Comparison of ENCODE assay signal across 11 mouse cellular contexts in genomic region chr10:126929543-126929942, GRCm38 (mm10). TPM values are rescaled to one million over a fixed set of nuclear protein-coding genes. Genes with fewer than 3 reads are reported as not detected.
A peak's percentile ranks its signal among the peaks of the same experiment; 100 is the strongest.
DNase-seq lines count a peak whose midpoint lies in the region; ATAC-seq and TF ChIP-seq lines count a peak whose summit lies in the region.
"Had no signal": no experiment of that assay in that cellular context is flagged by ENCODE, and none has a peak within 500 bp of the region (broad histone marks: within the 10 kb centered on the region; RNA-seq: fewer than 3 reads in every experiment).

No protein-coding gene starts in this region.

- 59% methylated on average over 3 of the region's 3 CpGs for WGBS in kidney, embryonic 16.5 days
- 63% methylated on average over 3 of the region's 3 CpGs for WGBS in intestine, postnatal 0 days

- H3K9me3 ChIP-seq in kidney, embryonic 16.5 days (ENCODE audit: low read length): no peaks in the 10 kb centered on the region
- no peaks in the 10 kb centered on the region for H3K9me3 ChIP-seq in E14TG2a.4 (ENCODE audit: low read length)
- H3K9me3 ChIP-seq in intestine, postnatal 0 days (ENCODE audit: control insufficient read depth): no peaks in the 10 kb centered on the region

- H3K4me3 ChIP-seq in kidney, embryonic 16.5 days (ENCODE audit: low read length): no peak overlapping the region
- peak overlapping the region; percentile 81; the same call in 1 of the 2 replicates for H3K4me3 ChIP-seq in E14TG2a.4 (replicated peaks; ENCODE audit: low read length)
- H3K4me3 ChIP-seq in intestine, postnatal 0 days (ENCODE audit: low read depth, low read length): no peak overlapping the region

- H3K27ac ChIP-seq in kidney, embryonic 16.5 days (ENCODE audit: low read length): peak overlapping the region; percentile 91; the same call in 1 of the 2 replicates
- H3K27ac ChIP-seq in intestine, postnatal 0 days (ENCODE audit: low read depth, low read length): peak overlapping the region; percentile 94; the same call in 1 of the 2 replicates

- no peak for TF ChIP-seq POLR2A in brain, embryonic 14.5 days (IDR thresholded peaks at IDR 0.05; ENCODE audit: borderline replicate concordance, extremely low read depth, insufficient read depth, insufficient read length, poor library complexity, severe bottlenecking)

- no peak for TF ChIP-seq CTCF in E14TG2a.4 (conservative IDR thresholded peaks at IDR 0.05; ENCODE audit: low read length)
- no peak for TF ChIP-seq CTCF in brain, embryonic 14.5 days (IDR thresholded peaks at IDR 0.05; ENCODE audit: borderline replicate concordance, extremely low read depth, insufficient read depth, insufficient read length)
- TF ChIP-seq CTCF in intestine, postnatal 0 days (IDR thresholded peaks at IDR 0.05; ENCODE audit: low read depth): no peak

- no peak for DNase-seq in kidney, postnatal 36 days
- peak; percentile 78 for DNase-seq in brain, embryonic 14.5 days (ENCODE audit: low read depth)
- no peak for DNase-seq in spleen, adult 18-20 months
- no peak for DNase-seq in MN1 (ENCODE audit: low spot score)
- DNase-seq: kidney, postnatal 10 days; lung, postnatal 10 days; right cerebral cortex, postnatal 14 days had no signal

- ATAC-seq in kidney, embryonic 16.5 days (ENCODE audit: low FRiP score, low TSS enrichment): no peak
- ATAC-seq in intestine, postnatal 0 days: no peak
- ATAC-seq: Patski had no signal

- no peak overlapping the region for H3K4me2 ChIP-seq in kidney, embryonic 16.5 days (replicated peaks; ENCODE audit: low read depth, low read length)
- 0 out of 2 replicates have a peak overlapping the region, but pooled peaks have one; percentile 86 for H3K4me2 ChIP-seq in intestine, postnatal 0 days (replicated peaks; ENCODE audit: low read depth)

- H3K4me1 ChIP-seq in kidney, embryonic 16.5 days (ENCODE audit: insufficient read depth, low read length): peaks cover 50% of the 10 kb centered on the region
- H3K4me1 ChIP-seq in E14TG2a.4 (replicated peaks; ENCODE audit: low read depth, low read length): peaks cover 87% of the 10 kb centered on the region
- H3K4me1 ChIP-seq in intestine, postnatal 0 days (replicated peaks; ENCODE audit: control insufficient read depth, insufficient read depth, low read length): peaks cover 29% of the 10 kb centered on the region

- no peaks in the 10 kb centered on the region for H3K36me3 ChIP-seq in kidney, embryonic 16.5 days (ENCODE audit: insufficient read depth, low read length)
- H3K36me3 ChIP-seq in E14TG2a.4 (ENCODE audit: insufficient read depth, low read length): no peaks in the 10 kb centered on the region
- H3K36me3 ChIP-seq in intestine, postnatal 0 days (ENCODE audit: control insufficient read depth, insufficient read depth): no peaks in the 10 kb centered on the region

- H3K9ac ChIP-seq in kidney, embryonic 16.5 days (replicated peaks; ENCODE audit: low read length): no peak overlapping the region
- no peak overlapping the region for H3K9ac ChIP-seq in intestine, postnatal 0 days (ENCODE audit: low read depth, low read length)

- H3K27me3 ChIP-seq in kidney, embryonic 16.5 days (ENCODE audit: insufficient read depth, low read length): no peaks in the 10 kb centered on the region
- H3K27me3 ChIP-seq in E14TG2a.4 (ENCODE audit: insufficient read depth, low read length): peaks cover 11% of the 10 kb centered on the region
- no peaks in the 10 kb centered on the region for H3K27me3 ChIP-seq in intestine, postnatal 0 days (replicated peaks; ENCODE audit: control insufficient read depth, insufficient read depth, low read length)
- H3K27me3 ChIP-seq: Patski had no signal

RNA-seq across cellular contexts. Expression of gene Atp23, which starts 28.4 kb away (rescaled TPM):
- polyA plus RNA-seq in kidney, embryonic 16.5 days (2015; fragmentation: Nextera tagmentation; extraction: Ambion mirVana): 16.5 and 18.4 TPM in 2 replicates
- polyA plus RNA-seq in brain, embryonic 14.5 days (2012; rRNA removed): 8.6 and 9.6 TPM in 2 replicates
- polyA plus RNA-seq in intestine, postnatal 0 days (2015; fragmentation: Nextera tagmentation; extraction: Ambion mirVana): 7.7 and 8.0 TPM in 2 replicates

RNA-seq across cellular contexts. Expression of gene Ctdsp2, which starts 49.0 kb away (rescaled TPM):
- polyA plus RNA-seq in kidney, embryonic 16.5 days (2015; fragmentation: Nextera tagmentation; extraction: Ambion mirVana): 70.5 and 76.1 TPM in 2 replicates
- 73.2 and 79.8 TPM in 2 replicates for polyA plus RNA-seq in brain, embryonic 14.5 days (2012; rRNA removed)
- 43.1 and 46.7 TPM in 2 replicates for polyA plus RNA-seq in intestine, postnatal 0 days (2015; fragmentation: Nextera tagmentation; extraction: Ambion mirVana)
